Mouse (Mus musculus) T-helper 17 cell (primary cell): ENCODE measurements at regions not wholly inside any gene's neighbourhood (a gene's known extent, or its start where the extent isn't known, plus 50 kb on each side); places are given as distances from the start of the nearest gene placed in this dataset.

ENCODE experiments used
- in situ Hi-C, 2 experiments: fragments of 300-600 bp; cut with MboI, MseI; formaldehyde crosslinking; loops; 1 replicate in 1 of 2; 2 replicates in 1 of 2; pipeline ENCODE4 v1.15.1; 2025; ENCODE audit warnings: high pct_unique_total_duplicates in 2 of 2

DNA sequence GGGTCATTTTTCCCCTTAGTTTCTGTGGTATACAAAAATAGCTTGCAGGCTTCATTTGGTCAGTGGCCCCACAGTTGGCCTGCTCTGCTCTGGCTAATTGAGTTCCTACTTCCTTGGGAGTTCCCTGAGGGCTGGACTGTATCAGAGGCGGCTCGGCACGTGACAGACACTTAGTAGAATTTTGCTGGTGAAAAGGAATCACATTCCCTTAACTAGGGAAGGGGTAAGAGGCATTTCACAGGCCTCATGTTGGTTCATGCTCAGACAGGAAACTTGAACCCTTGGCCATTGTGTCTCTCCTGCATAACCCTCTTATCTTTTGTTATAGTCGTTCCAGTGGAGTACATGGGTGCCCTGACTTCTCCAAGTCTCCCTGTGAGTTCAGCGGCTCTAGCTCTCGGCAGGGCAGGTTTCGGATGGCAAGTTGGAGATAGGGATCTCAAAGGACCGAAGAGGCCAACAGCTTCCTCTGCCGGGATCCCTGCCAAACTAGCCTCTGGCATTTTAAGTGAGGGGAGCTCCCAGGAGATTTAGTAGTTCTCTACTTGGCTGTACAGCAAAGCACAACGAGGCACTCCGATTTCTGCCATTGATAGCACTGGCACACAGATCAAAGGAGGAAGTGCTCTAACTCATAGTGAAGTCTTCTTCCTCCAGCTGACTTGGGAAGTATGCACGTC is 72.0 kb upstream of the Parp11 start:
- in situ Hi-C loops, result loop anchor here (5.0 to 10.0 kb wide), 2 partner anchors 420 to 422 kb away; no protein-coding TSS in a partner anchor

DNA sequence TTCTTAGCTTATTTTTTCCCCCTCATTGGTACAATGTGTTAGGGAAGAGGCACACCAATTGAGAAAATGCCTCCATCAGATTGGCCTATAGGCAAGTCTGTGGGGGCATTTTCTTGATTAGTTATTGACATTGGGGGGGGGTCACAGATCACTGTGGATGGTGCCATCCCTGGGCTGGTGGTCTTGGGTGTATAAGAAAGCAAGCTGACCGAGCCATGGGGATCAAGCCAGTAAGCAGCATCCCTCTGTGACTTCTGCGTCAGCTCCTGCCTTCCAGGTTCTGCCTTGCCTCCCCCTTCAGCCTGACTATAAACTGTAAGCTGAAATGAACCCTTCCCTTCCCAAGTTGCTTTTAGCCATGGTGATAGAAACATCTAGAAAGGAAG is 71.5 kb upstream of the Parp11 start:
- in situ Hi-C loops, result loop anchor here (5.0 to 10.0 kb wide), 2 partner anchors 420 to 423 kb away; no protein-coding TSS in a partner anchor

DNA sequence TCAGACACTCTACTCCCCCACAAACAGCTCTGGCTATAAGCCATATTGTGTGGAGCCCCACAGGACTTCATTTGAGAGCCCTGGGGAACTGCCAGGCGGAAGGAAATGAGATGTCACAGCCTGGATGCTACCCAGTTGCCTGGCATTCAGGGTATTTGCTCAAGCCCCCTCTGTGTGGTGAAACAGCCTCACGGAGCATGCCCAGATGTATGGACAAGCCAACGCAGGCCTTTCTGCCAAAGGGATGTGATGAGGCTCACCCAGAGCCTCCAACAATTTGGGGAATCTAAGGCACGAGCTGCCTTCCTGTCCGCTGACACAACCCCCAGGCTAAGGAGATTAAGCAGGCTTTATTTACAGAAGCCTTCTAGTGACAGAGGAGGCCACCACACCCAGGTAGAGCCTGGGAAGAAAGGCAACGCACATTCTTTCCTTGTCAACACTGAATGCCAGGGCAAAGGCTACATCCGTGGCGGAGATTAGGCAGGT is 70.9 kb upstream of the Parp11 start:
- in situ Hi-C loops, result loop anchor here (5.0 to 10.0 kb wide), 2 partner anchors 421 to 423 kb away; no protein-coding TSS in a partner anchor

DNA sequence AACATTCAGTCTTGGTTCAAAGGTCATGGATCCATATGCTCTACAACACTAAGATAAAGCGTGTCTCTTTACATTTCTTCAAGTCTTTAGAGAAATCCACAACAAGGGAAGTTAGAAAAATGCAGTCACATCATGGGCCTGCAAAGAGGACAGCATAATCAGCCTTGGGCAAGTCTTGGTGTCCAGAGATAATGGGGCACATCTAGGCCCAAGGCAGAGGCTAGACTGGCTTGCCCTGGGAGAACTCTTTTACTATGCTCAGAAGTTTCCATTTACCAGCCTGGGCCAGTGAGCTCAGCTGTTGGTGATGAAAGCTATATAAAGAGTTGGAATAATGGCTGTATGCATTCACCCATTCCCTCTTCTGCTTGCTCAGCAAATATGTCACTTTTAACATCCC is 67.9 kb upstream of the Parp11 start:
- in situ Hi-C loops, result loop anchor here (5.0 to 10.0 kb wide), 2 partner anchors 424 to 426 kb away; no protein-coding TSS in a partner anchor

DNA sequence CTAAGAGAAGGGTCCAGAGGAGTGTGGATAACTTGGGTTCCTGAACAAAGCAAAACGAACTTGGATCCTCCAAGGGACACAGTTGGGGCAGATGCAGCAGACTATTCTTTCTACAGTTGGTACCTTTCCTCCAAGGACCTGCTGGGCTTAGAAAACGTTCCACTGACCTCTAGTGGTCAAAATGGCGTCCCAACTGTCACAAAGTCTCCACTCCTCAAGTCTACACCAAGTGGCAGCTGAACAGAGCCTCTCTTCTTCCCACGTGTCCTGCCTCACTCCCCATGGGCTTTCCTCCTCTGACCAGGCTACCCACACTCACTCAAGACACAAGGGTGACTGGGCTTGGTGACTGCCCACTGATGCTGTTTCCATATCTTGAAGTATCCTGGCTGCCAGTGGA is 67.1 kb upstream of the Parp11 start:
- in situ Hi-C loops, result loop anchor here (5.0 to 10.0 kb wide), 2 partner anchors 425 to 427 kb away; no protein-coding TSS in a partner anchor

DNA sequence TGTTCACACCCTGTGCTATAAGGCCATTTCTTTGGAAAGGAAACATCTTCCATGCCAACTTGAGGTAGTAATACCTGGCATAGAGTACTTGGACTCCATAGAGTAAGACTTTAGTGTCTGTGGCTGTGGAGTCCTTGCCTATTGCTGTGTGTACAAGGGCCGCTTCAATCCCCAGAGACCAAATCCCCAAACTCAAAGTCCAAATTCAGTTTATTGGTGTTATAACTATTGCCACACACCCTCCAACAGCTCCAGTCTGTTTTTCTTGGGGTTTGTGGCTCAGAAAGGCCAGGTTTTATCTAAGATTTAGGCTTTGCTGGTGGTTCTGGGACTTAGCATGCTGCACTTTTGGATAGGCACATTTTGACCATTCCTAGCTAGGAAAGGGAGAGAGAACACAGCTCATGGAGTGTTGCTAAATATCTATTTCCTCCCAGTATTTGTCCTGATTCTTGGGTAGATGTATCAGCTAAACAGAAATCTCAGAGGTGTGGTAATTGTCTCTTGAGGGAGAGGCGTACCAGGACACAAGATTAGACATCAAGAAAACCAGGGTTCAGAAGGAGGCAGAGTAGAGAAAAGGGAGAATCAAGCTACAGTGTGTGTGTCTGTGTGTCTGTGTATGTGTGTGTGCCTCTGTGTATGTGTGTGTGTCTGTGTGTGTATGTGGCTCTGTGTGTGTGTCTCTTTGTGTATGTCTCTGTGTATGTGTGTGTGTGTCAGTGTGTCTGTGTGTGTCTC is 65.3 kb upstream of the Parp11 start:
- in situ Hi-C loops, result no loop called here

DNA sequence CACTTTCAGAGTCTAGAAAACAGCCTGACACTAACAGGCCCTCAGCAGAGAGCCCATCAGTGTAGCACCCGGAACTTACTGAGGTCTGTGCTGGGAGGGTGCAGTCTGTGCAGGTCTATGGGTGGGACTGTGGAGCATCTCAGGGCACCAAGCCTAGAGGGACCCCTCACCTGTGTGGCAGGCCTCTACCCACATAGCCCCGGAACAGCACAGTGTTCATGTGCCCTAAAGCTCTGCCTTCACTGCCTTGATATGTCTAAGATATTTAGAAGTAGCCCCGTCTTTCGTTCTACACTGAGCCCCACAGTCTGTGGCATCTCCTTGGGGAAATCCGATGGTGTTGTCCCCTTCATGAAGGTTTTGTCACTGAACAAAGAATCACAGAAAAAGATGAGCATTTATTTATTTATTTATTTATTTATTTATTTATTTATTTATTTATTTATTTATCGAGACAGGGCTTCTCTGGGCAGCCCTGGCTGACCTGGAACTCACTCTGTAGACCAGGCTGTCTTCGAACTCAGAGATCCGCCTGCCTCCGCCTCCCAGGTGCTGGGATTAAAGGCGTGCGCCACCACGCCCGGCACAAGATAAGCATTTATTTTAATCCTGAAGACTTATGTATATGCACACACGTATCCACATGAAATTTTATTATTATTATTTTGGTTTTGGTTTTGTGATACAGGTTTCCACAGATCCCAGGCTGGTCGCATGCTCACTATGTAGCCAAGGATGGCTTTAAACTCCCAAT is 55.2 kb upstream of the Parp11 start:
- in situ Hi-C loops, result no loop called here

DNA sequence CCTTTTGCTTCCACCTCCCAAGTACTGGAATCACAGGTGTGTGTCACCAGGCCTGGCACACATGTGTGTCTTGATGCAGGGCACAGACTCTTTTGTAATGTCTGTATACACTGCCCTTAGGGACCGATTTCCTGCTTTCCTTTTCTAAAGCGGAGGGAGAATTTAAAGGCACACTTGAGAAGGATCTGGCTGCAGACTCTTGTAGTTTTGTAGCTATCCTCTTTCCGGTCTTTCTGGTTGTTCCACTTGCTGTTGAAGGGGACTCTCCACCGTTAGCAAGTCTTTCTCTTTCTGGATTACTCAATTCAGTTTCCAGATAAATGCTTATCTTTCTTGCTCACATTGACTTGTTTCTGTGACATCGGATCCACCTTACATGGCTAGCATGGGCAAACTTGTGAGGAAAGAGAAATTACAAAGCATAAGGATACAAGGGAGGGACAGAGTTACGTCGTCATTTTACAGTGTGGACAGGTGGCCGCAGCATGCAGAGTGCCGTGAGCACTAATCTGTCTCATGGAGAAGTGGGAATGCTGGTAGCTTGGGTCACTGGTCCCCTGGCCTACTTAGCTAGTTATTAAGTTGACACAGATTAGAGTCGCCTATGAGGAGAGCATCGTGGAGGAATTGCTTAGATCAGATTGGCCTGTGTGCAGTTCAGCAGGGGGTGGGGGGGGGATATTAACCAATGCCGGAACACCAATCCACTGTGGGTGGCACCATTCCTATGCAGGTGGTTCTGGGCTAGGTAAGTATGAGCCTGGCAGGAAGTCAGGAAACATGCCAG is 54.4 kb upstream of the Parp11 start:
- in situ Hi-C loops, result no loop called here

DNA sequence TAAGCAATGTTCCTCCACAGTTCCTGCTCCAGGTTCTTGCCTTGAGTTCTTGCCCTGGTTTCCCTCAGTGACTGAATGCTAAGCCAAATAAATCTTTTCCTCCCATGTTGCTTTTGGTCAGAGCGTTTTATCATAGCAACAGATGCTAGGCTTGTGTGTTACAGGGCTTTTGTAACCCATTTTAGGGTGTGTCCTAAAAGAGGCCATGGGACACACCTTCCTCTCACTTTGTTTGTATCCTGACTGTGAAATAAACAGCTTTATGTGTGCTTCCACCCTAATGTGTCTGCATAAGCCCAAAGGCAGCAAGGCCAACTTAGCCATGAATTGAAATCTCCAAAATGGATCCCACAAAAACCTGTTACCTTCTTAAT is 53.9 kb upstream of the Parp11 start:
- in situ Hi-C loops, result no loop called here

DNA sequence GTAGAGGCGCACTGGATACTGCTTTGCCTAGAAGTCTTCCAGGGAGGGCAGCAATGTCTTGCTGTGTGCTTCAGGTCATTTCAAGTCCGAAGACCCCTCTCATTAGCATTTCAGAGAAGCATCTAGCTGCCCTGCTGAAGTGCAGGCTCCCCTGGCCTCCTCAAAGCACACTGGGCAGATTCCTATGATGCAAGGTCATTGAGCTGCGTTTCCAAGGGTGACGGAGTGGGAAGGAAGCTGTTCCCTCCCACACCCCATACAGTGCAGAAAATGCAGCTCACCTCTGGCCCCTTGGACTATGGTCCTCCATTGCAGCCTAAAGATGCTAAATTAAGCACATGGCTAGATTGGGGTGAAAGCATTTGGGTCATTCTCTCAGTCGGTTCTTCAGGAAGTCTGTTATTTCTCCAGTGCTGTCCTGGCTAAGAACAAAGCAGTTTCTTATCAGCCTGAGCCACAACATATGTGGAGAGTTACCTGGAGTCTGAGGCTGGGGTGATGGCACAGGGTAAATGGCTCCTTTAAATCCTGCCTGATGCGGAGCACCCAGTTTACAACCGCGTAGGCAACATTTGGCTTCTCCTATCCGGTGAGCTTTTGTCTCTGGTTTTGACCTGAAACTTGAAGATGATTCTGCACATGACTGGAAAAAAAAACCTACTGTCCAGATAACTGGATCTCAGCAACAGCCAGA is 52.6 kb upstream of the Parp11 start:
- in situ Hi-C loops, result no loop called here
